Mouse (Mus musculus) right cerebral cortex, postnatal 36 days (tissue): ENCODE results near the gene Slc45a1.
A peak's percentile ranks its signal among the peaks of the same experiment; 100 is the strongest.

Experiments used
- DNase-seq, 2 experiments: peaks; one replicate each; pipeline ENCODE4 v3.0.0; 2022; ENCODE audit warnings: low spot score in 2 of 2, mixed read lengths in 1 of 2

Slc45a1 gene

GRCm38 (mm10) chr4:150581931-150582723 is 69.8 kb downstream of the Slc45a1 start:
- peak in 1 of 2 experiments; percentile 34 for DNase-seq
